Mouse (Mus musculus): ENCODE measurements around the gene Cacng6. TPM values are rescaled to one million over a fixed set of nuclear protein-coding genes. Genes with fewer than 3 reads are reported as not detected.

Cacng6 gene
- polyA plus RNA-seq, 1 experiment from 2014 or later: not detected

- Histone ChIP-seq H3K27me3 (ENCODE audit: control insufficient read depth, insufficient read depth, low read length) (peaks cover 41% of the 10 kb centered on the region), H3K4me3 (ENCODE audit: low read depth, low read length) (peak overlapping the region; percentile 36), H3K9me3 (ENCODE audit: control insufficient read depth, low read length) (no peaks in the 10 kb centered on the region), H3K9ac (ENCODE audit: low read length) (peak overlapping the region; percentile 55), H3K27ac (ENCODE audit: low read depth, low read length) (no peak overlapping the region), H3K4me2 (peak overlapping the region; percentile 68), H3K36me3 (ENCODE audit: control insufficient read depth, insufficient read depth, low read length) (no peaks in the 10 kb centered on the region), H3K4me1 (ENCODE audit: control insufficient read depth, insufficient read depth, low read length) (peaks cover 9% of the 10 kb centered on the region)
- DNase-seq (ENCODE audit: low spot score, missing footprints) (peak; percentile 94), ATAC-seq (ENCODE audit: low FRiP score) (peak; percentile 91)
- under 1% methylated on average over 33 of the region's 33 CpGs for WGBS
Observed at GRCm38 (mm10) chr7:3411160-3411941, 12.6 kb upstream of the Cacng6 start.

GRCm38 (mm10) chr7:3412036-3412435, 12.0 kb upstream of the Cacng6 start:
- H3K4me2 ChIP-seq: peak overlapping the region; percentile 68
- H3K36me3 ChIP-seq (ENCODE audit: control insufficient read depth, insufficient read depth, low read length): no peaks in the 10 kb centered on the region
- H3K27ac ChIP-seq (ENCODE audit: low read depth, low read length): no peak overlapping the region
- H3K4me1 ChIP-seq (ENCODE audit: control insufficient read depth, insufficient read depth, low read length): peaks cover 9% of the 10 kb centered on the region
- H3K4me3 ChIP-seq (ENCODE audit: low read depth, low read length): peak overlapping the region; percentile 36
- peak; percentile 92 for DNase-seq (ENCODE audit: low spot score, missing footprints)
- WGBS: 2% methylated on average over 20 of the region's 20 CpGs
- no peaks in the 10 kb centered on the region for H3K9me3 ChIP-seq (ENCODE audit: control insufficient read depth, low read length)
- peak overlapping the region; percentile 55 for H3K9ac ChIP-seq (ENCODE audit: low read length)
- peaks cover 47% of the 10 kb centered on the region for H3K27me3 ChIP-seq (ENCODE audit: control insufficient read depth, insufficient read depth, low read length)
- no peak for ATAC-seq (ENCODE audit: low FRiP score)

- Histone ChIP-seq H3K9me3 (ENCODE audit: control insufficient read depth, low read length) (no peaks in the 10 kb centered on the region), H3K27ac (ENCODE audit: low read depth, low read length) (no peak overlapping the region), H3K4me2 (peak overlapping the region; percentile 99), H3K4me1 (ENCODE audit: control insufficient read depth, insufficient read depth, low read length) (peaks cover 9% of the 10 kb centered on the region), H3K27me3 (ENCODE audit: control insufficient read depth, insufficient read depth, low read length) (peaks cover 50% of the 10 kb centered on the region), H3K4me3 (ENCODE audit: low read depth, low read length) (peak overlapping the region; percentile 59), H3K9ac (ENCODE audit: low read length) (peak overlapping the region; percentile 64), H3K36me3 (ENCODE audit: control insufficient read depth, insufficient read depth, low read length) (no peaks in the 10 kb centered on the region)
- peak; percentile 23 for ATAC-seq (ENCODE audit: low FRiP score)
- WGBS: under 1% methylated on average over 41 of the region's 47 CpGs
- DNase-seq (ENCODE audit: low spot score, missing footprints): peak; percentile 96
Observed at GRCm38 (mm10) chr7:3414888-3415287, 9.1 kb upstream of the Cacng6 start.

- H3K9me3 ChIP-seq (ENCODE audit: control insufficient read depth, low read length): no peaks in the 10 kb centered on the region
- H3K27me3 ChIP-seq (ENCODE audit: control insufficient read depth, insufficient read depth, low read length): peaks cover 50% of the 10 kb centered on the region
- H3K4me3 ChIP-seq (ENCODE audit: low read depth, low read length): peak overlapping the region; percentile 59
- ATAC-seq (ENCODE audit: low FRiP score) (peak; percentile 17; the same call in 1 of the 2 replicates), DNase-seq (ENCODE audit: low spot score, missing footprints) (no peak)
- no peaks in the 10 kb centered on the region for H3K36me3 ChIP-seq (ENCODE audit: control insufficient read depth, insufficient read depth, low read length)
- WGBS: 1% methylated on average over 49 of the region's 60 CpGs
- H3K4me1 ChIP-seq (ENCODE audit: control insufficient read depth, insufficient read depth, low read length): peaks cover 9% of the 10 kb centered on the region
- H3K4me2 ChIP-seq: peak overlapping the region; percentile 99
- H3K27ac ChIP-seq (ENCODE audit: low read depth, low read length): no peak overlapping the region
- peak overlapping the region; percentile 64 for H3K9ac ChIP-seq (ENCODE audit: low read length)
Observed at GRCm38 (mm10) chr7:3415378-3415777, 8.6 kb upstream of the Cacng6 start.

GRCm38 (mm10) chr7:3419941-3420340, 4.1 kb upstream of the Cacng6 start:
- DNase-seq (ENCODE audit: low spot score, missing footprints) (no peak), ATAC-seq (ENCODE audit: low FRiP score) (no peak)
- H3K9me3 ChIP-seq (ENCODE audit: control insufficient read depth, low read length): no peaks in the 10 kb centered on the region
- H3K9ac ChIP-seq (ENCODE audit: low read length): no peak overlapping the region
- peaks cover 9% of the 10 kb centered on the region for H3K4me1 ChIP-seq (ENCODE audit: control insufficient read depth, insufficient read depth, low read length)
- no peak overlapping the region for H3K4me3 ChIP-seq (ENCODE audit: low read depth, low read length)
- peaks cover 52% of the 10 kb centered on the region for H3K27me3 ChIP-seq (ENCODE audit: control insufficient read depth, insufficient read depth, low read length)
- no peak overlapping the region for H3K27ac ChIP-seq (ENCODE audit: low read depth, low read length)
- H3K4me2 ChIP-seq: no peak overlapping the region
- no peaks in the 10 kb centered on the region for H3K36me3 ChIP-seq (ENCODE audit: control insufficient read depth, insufficient read depth, low read length)
- 37% methylated on average over 6 of the region's 6 CpGs for WGBS

- peaks cover 6% of the 10 kb centered on the region for H3K4me1 ChIP-seq (ENCODE audit: control insufficient read depth, insufficient read depth, low read length)
- H3K36me3 ChIP-seq (ENCODE audit: control insufficient read depth, insufficient read depth, low read length): no peaks in the 10 kb centered on the region
- H3K4me3 ChIP-seq (ENCODE audit: low read depth, low read length): no peak overlapping the region
- WGBS: 59% methylated on average over 5 of the region's 5 CpGs
- no peak overlapping the region for H3K27ac ChIP-seq (ENCODE audit: low read depth, low read length)
- no peak for ATAC-seq (ENCODE audit: low FRiP score)
- H3K9me3 ChIP-seq (ENCODE audit: control insufficient read depth, low read length): no peaks in the 10 kb centered on the region
- no peak overlapping the region for H3K9ac ChIP-seq (ENCODE audit: low read length)
- no peak overlapping the region for H3K4me2 ChIP-seq
- no peak for DNase-seq (ENCODE audit: low spot score, missing footprints)
- H3K27me3 ChIP-seq (ENCODE audit: control insufficient read depth, insufficient read depth, low read length): peaks cover 49% of the 10 kb centered on the region
Observed at GRCm38 (mm10) chr7:3420466-3420865, 3.5 kb upstream of the Cacng6 start.

- Histone ChIP-seq H3K9ac (ENCODE audit: low read length) (no peak overlapping the region), H3K4me3 (ENCODE audit: low read depth, low read length) (no peak overlapping the region), H3K27me3 (ENCODE audit: control insufficient read depth, insufficient read depth, low read length) (peaks cover 40% of the 10 kb centered on the region), H3K4me1 (ENCODE audit: control insufficient read depth, insufficient read depth, low read length) (peaks cover 3% of the 10 kb centered on the region), H3K9me3 (ENCODE audit: control insufficient read depth, low read length) (no peaks in the 10 kb centered on the region), H3K36me3 (ENCODE audit: control insufficient read depth, insufficient read depth, low read length) (no peaks in the 10 kb centered on the region), H3K27ac (ENCODE audit: low read depth, low read length) (no peak overlapping the region), H3K4me2 (no peak overlapping the region)
- DNase-seq (ENCODE audit: low spot score, missing footprints) (no peak), ATAC-seq (ENCODE audit: low FRiP score) (no peak)
- 87% methylated on average over 3 of the region's 3 CpGs for WGBS
Observed at GRCm38 (mm10) chr7:3421297-3421696, 2.7 kb upstream of the Cacng6 start.

GRCm38 (mm10) chr7:3422051-3422450, 1.9 kb upstream of the Cacng6 start:
- H3K36me3 ChIP-seq (ENCODE audit: control insufficient read depth, insufficient read depth, low read length): no peaks in the 10 kb centered on the region
- H3K4me2 ChIP-seq: no peak overlapping the region
- H3K9ac ChIP-seq (ENCODE audit: low read length): no peak overlapping the region
- no peaks in the 10 kb centered on the region for H3K9me3 ChIP-seq (ENCODE audit: control insufficient read depth, low read length)
- H3K27ac ChIP-seq (ENCODE audit: low read depth, low read length): no peak overlapping the region
- no peak for ATAC-seq (ENCODE audit: low FRiP score)
- DNase-seq (ENCODE audit: low spot score, missing footprints): peak; percentile 84
- H3K27me3 ChIP-seq (ENCODE audit: control insufficient read depth, insufficient read depth, low read length): peaks cover 34% of the 10 kb centered on the region
- no peak overlapping the region for H3K4me3 ChIP-seq (ENCODE audit: low read depth, low read length)
- peaks cover 3% of the 10 kb centered on the region for H3K4me1 ChIP-seq (ENCODE audit: control insufficient read depth, insufficient read depth, low read length)
- WGBS: 71% methylated on average over 7 of the region's 7 CpGs

- Histone ChIP-seq H3K9ac (ENCODE audit: low read length) (peak overlapping the region; percentile 44; the same call in 1 of the 2 replicates), H3K4me3 (ENCODE audit: low read depth, low read length) (peak overlapping the region; percentile 15; the same call in 1 of the 2 replicates), H3K4me1 (ENCODE audit: control insufficient read depth, insufficient read depth, low read length) (peaks cover 3% of the 10 kb centered on the region), H3K27me3 (ENCODE audit: control insufficient read depth, insufficient read depth, low read length) (peaks cover 31% of the 10 kb centered on the region), H3K4me2 (peak overlapping the region; percentile 52), H3K27ac (ENCODE audit: low read depth, low read length) (no peak overlapping the region), H3K36me3 (ENCODE audit: control insufficient read depth, insufficient read depth, low read length) (no peaks in the 10 kb centered on the region), H3K9me3 (ENCODE audit: control insufficient read depth, low read length) (no peaks in the 10 kb centered on the region)
- peak; percentile 86 for DNase-seq (ENCODE audit: low spot score, missing footprints)
- ATAC-seq (ENCODE audit: low FRiP score): peak; percentile 68
- 2% methylated on average over 30 of the region's 30 CpGs for WGBS
Observed at GRCm38 (mm10) chr7:3423430-3423829, 565 bp upstream of the Cacng6 start.
